Mouse (Mus musculus): ENCODE data around the gene Speg. TPM values are rescaled to one million over a fixed set of nuclear protein-coding genes. Genes with fewer than 3 reads are reported as not detected.
A peak's percentile ranks its signal among the peaks of the same experiment; 100 is the strongest.

The Speg gene
- total RNA-seq, 2 experiments from 2014 or later = 167 to 173 TPM

- DNase-seq = no peak
- intact Hi-C loops (cut with DNase I; ENCODE audit: low total_unique reads) = no loop called here
Measured at GRCm38 (mm10) chr1:75425796-75426471, 50.8 kb downstream of the Speg start.

GRCm38 (mm10) chr1:75435475-75436328 is 60.6 kb downstream of the Speg start, which contains the start of gene Gmppa:
Gmppa (plus strand) TSS chr1:75435930.
- peak; percentile 84 for DNase-seq
- intact Hi-C loops (cut with DNase I; ENCODE audit: low total_unique reads) = no loop called here

GRCm38 (mm10) chr1:75438782-75439181 is 63.7 kb downstream of the Speg start:
- intact Hi-C loops (cut with DNase I; ENCODE audit: low total_unique reads) = no loop called here

GRCm38 (mm10) chr1:75440661-75441060 is 65.6 kb downstream of the Speg start:
- DNase-seq = no peak
- intact Hi-C loops (cut with DNase I; ENCODE audit: low total_unique reads) = no loop called here

More at GRCm38 (mm10) chr1:75438782-75439181, 63.7 kb downstream of the Speg start:
- no peak for DNase-seq

GRCm38 (mm10) chr1:75441471-75441996 is 66.4 kb downstream of the Speg start:
- no peak for DNase-seq
- intact Hi-C loops (cut with DNase I; ENCODE audit: low total_unique reads) = no loop called here

- intact Hi-C loops (cut with DNase I; ENCODE audit: low total_unique reads) = no loop called here
- DNase-seq = no peak
Measured at GRCm38 (mm10) chr1:75442171-75442570, 67.1 kb downstream of the Speg start.

GRCm38 (mm10) chr1:75442811-75443210 is 67.7 kb downstream of the Speg start:
- DNase-seq = no peak
- intact Hi-C loops (cut with DNase I; ENCODE audit: low total_unique reads) = no loop called here

GRCm38 (mm10) chr1:75443247-75444024 is 68.3 kb downstream of the Speg start:
- DNase-seq = no peak
- intact Hi-C loops (cut with DNase I; ENCODE audit: low total_unique reads) = loop anchor here (2.0 kb wide), 1 partner anchor 23 kb away; no protein-coding TSS in a partner anchor

- intact Hi-C loops (cut with DNase I; ENCODE audit: low total_unique reads) = loop anchor here (2.0 kb wide), 1 partner anchor 23 kb away; no protein-coding TSS in a partner anchor
- no peak for DNase-seq
Measured at GRCm38 (mm10) chr1:75444208-75444607, 69.1 kb downstream of the Speg start.

GRCm38 (mm10) chr1:75445141-75445701 is 70.1 kb downstream of the Speg start:
- intact Hi-C loops (cut with DNase I; ENCODE audit: low total_unique reads) = loop anchor here (2.0 kb wide), 1 partner anchor 22 kb away; no protein-coding TSS in a partner anchor
- DNase-seq = no peak

GRCm38 (mm10) chr1:75445751-75446611 is 70.9 kb downstream of the Speg start:
- intact Hi-C loops (cut with DNase I; ENCODE audit: low total_unique reads) = loop anchor here (2.0 kb wide), 1 partner anchor 21 kb away; no protein-coding TSS in a partner anchor
- DNase-seq = peak; percentile 83

- DNase-seq = no peak
- intact Hi-C loops (cut with DNase I; ENCODE audit: low total_unique reads) = no loop called here
Measured at GRCm38 (mm10) chr1:75446656-75447055, 71.6 kb downstream of the Speg start.

- DNase-seq = no peak
- intact Hi-C loops (cut with DNase I; ENCODE audit: low total_unique reads) = no loop called here
Measured at GRCm38 (mm10) chr1:75447265-75448051, 72.4 kb downstream of the Speg start.

GRCm38 (mm10) chr1:75448052-75448431 is 72.9 kb downstream of the Speg start:
- intact Hi-C loops (cut with DNase I; ENCODE audit: low total_unique reads) = no loop called here
- no peak for DNase-seq

- intact Hi-C loops (cut with DNase I; ENCODE audit: low total_unique reads) = no loop called here
- DNase-seq = no peak
Measured at GRCm38 (mm10) chr1:75448937-75449336, 73.8 kb downstream of the Speg start.

- intact Hi-C loops (cut with DNase I; ENCODE audit: low total_unique reads) = no loop called here
- DNase-seq = no peak
Measured at GRCm38 (mm10) chr1:75449377-75450135, 74.5 kb downstream of the Speg start.

Measured in gastrocnemius, postnatal 14 days (tissue).